Mouse (Mus musculus) embryonic fibroblast, embryonic 13.5 days (primary cell): ENCODE measurements around the gene Spint2.

Source experiments
- CTCF ChIP-seq: IDR thresholded peaks from 2 replicates; pipeline ENCODE4 v1.5.1; 2011; ENCODE audit warnings: mild to moderate bottlenecking, control low read depth, low read length, moderate library complexity, borderline replicate concordance; ENCODE audit not compliant: insufficient read depth
- POLR2A ChIP-seq: IDR thresholded peaks from 2 replicates; pipeline ENCODE4 v1.6.1; 2011; ENCODE audit warnings: low read depth, mild to moderate bottlenecking, control low read depth, low read length, moderate library complexity

DNA sequence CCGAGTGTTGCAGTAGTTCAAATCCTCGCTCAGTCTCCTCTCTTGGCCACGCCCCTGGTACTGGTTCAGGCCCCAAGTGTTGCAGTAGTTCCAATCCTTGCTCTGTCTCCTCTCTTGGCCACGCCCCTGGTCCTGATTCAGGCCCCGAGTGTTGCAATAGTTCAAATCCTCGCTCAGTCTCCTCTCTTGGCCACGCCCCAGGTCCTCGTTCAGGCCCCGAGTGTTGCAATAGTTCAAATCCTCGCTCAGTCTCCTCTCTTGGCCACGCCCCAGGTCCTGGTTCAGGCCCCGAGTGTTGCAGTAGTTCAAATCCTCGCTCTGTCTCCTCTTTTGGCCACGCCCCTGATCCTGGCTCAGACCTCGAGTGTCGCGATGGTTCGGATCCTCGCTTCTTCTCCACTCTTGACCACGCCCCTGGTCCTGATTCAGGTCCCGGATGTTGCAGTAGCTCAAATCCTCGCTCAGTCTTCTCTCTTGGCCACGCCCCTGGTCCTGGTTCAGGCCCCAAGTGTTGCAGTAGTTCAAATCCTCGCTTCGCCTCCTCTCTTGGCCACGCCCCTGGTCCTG is 69.4 kb downstream of the Spint2 start:
- TF ChIP-seq CTCF (no peak), POLR2A (no peak)
